Mouse (Mus musculus) lung, postnatal 0 days (tissue): ENCODE measurements at regions not wholly inside any gene's neighbourhood (a gene's known extent, or its start where the extent isn't known, plus 50 kb on each side); places are given as distances from the start of the nearest gene placed in this dataset.

Experiments used
- CTCF ChIP-seq: IDR thresholded peaks from 2 replicates; pipeline ENCODE4 v1.5.1; 2016; ENCODE audit warnings: antibody characterized with exemption, mild to moderate bottlenecking
- EP300 ChIP-seq: IDR thresholded peaks from 2 replicates; pipeline ENCODE4 v1.6.1; 2016; ENCODE audit warnings: antibody characterized with exemption, mild to moderate bottlenecking, control low read depth

DNA sequence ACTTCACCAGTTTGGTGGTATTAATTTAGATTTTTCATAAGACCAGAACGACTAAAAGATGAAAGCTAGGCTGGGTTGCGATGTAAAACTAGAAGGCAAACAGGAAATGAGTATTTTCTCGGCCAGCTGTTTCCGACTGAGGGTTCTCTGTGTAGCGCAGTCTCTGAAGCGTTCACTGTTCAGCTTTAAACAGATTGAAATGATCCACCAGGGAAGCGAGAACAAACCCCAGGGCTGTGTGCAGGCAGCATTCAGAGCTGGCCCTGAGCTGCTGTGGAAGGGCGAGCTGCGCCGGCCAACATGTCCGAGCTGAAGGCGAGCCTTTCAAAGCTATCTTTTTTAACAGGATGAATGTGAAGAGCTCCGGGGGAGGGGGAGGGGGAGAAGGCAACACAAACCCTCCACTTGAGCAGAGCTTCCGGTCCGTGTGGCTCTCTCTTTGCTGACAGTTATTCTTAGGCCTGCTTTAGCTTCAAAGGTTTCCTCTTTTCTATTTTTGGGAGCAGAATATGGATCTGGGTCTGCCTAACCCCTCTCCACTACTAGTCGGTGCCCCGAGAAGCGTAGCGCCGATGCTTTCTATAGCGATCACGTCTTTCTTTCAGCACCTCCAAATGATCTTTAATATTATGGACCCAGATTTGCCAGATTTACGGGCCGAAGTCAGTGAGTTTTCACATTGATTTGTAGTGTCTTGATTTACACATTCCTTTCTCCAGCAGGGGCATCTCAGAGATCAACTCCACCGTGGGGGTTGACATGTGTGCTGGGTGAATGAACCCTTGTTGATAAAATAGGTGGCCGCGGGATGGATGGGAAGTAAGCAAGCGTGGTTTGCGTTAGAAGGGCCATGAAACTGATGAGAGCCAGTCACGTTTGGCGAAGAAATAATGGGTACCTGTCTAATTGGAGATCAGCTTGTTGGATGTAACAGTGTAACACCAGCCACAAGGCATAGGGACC is 59.3 kb upstream of the Map3k1 start:
- TF ChIP-seq CTCF: no peak
- TF ChIP-seq EP300: no peak
